Mouse (Mus musculus) ES-Bruce4 (cell line): ENCODE results near the gene Clca4b. TPM values are rescaled to one million over a fixed set of nuclear protein-coding genes. Genes with fewer than 3 reads are reported as not detected.
"Not testable (repeated sequence)": the region's sequence is repeated elsewhere in the genome, so short reads cannot be mapped to it uniquely, and the experiment has no call there.

ENCODE experiments used
- H3K27ac ChIP-seq: 2 replicates; pipeline ENCODE4 v1.5.1; 2012; ENCODE audit warnings: low read length, inconsistent platforms; ENCODE audit not compliant: insufficient read depth
- H3K27me3 ChIP-seq: 2 replicates; pipeline ENCODE4 v1.6.1; 2012; ENCODE audit warnings: mild to moderate bottlenecking, low read length, inconsistent platforms; ENCODE audit not compliant: control insufficient read depth, poor library complexity, insufficient read depth, severe bottlenecking
- H3K36me3 ChIP-seq: 2 replicates; pipeline ENCODE4 v1.6.1; 2012; ENCODE audit warnings: inconsistent platforms, mild to moderate bottlenecking, low read length, moderate library complexity; ENCODE audit not compliant: control insufficient read depth, poor library complexity, insufficient read depth, severe bottlenecking
- H3K4me1 ChIP-seq: one replicate; pipeline ENCODE4 v1.8.1; 2011; ENCODE audit warnings: low read length; ENCODE audit not compliant: control insufficient read depth, insufficient read depth
- H3K4me3 ChIP-seq: 2 replicates; pipeline ENCODE4 v1.5.1; 2011; ENCODE audit warnings: low read depth, mild to moderate bottlenecking, low read length
- H3K9ac ChIP-seq: 2 replicates; pipeline ENCODE4 v1.6.1; 2012; ENCODE audit warnings: low read depth, mild to moderate bottlenecking, inconsistent platforms; ENCODE audit not compliant: poor library complexity, severe bottlenecking
- H3K9me3 ChIP-seq: replicated peaks from 2 replicates; pipeline ENCODE4 v1.6.1; 2012; ENCODE audit warnings: mild to moderate bottlenecking, low read length, inconsistent platforms; ENCODE audit not compliant: control insufficient read depth, poor library complexity, insufficient read depth, severe bottlenecking
- CTCF ChIP-seq: IDR thresholded peaks from one replicate; pipeline ENCODE4 v1.8.1; 2011; ENCODE audit warnings: low read depth, low read length
- EP300 ChIP-seq: IDR thresholded peaks from 2 replicates; pipeline ENCODE4 v1.6.1; 2011; ENCODE audit warnings: low read depth, low read length; ENCODE audit not compliant: insufficient read depth
- POLR2A ChIP-seq: IDR thresholded peaks from one replicate; pipeline ENCODE4 v1.8.1; 2011; ENCODE audit warnings: low read length; ENCODE audit not compliant: insufficient read depth
- polyA plus RNA-seq: library from polyadenylated mRNA; stranded (reverse); fragments of >200 nt; gene quantifications from 2 replicates; pipeline ENCODE4 v1.2.4, GENCODE M21; 2011; ENCODE audit warnings: low read depth; ENCODE audit not compliant: missing spikeins, insufficient read depth, insufficient read length

The Clca4b gene
- polyA plus RNA-seq, 1 experiment, result 0.87 TPM

DNA sequence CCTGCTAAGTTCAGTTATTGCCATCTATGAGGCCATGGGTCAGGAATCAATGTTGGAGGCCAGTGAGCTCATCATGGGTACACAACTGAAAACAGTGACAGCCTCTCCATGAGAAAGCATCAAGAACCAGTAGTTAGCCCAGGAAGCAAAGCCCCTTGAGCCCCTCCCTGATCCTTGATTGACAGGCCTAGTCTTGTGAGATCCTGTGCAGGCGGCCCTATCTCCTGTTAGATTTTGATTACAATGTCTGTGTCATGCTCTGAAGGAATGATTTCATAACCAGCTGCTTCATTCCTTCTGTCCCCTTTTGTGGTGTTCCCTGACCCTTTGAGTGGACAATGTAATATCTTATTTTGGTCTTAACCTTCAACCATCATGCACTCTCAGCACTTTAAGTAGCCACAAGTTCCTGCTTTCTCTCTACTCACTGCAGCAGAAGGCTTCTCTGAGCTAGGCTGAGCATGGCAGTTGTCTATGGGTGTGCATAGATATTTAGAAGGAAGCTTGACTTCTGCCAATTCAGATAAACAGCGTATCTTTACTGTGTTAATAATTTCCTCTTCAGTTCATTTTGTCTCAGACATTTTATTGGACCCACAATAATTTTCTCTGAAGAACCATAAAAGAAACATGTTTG, 35.2 kb downstream of the Clca4b start:
- H3K4me3 ChIP-seq, result no peak overlapping the region
- no peaks in the 10 kb centered on the region; the same call in 1 of the 2 replicates for H3K9me3 ChIP-seq
- no peaks in the 10 kb centered on the region for H3K4me1 ChIP-seq
- H3K27me3 ChIP-seq, result no peaks in the 10 kb centered on the region
- no peak overlapping the region for H3K27ac ChIP-seq
- TF ChIP-seq POLR2A (no peak), CTCF (no peak), EP300 (no peak)
- H3K36me3 ChIP-seq, result no peaks in the 10 kb centered on the region
- H3K9ac ChIP-seq, result no peak overlapping the region

DNA sequence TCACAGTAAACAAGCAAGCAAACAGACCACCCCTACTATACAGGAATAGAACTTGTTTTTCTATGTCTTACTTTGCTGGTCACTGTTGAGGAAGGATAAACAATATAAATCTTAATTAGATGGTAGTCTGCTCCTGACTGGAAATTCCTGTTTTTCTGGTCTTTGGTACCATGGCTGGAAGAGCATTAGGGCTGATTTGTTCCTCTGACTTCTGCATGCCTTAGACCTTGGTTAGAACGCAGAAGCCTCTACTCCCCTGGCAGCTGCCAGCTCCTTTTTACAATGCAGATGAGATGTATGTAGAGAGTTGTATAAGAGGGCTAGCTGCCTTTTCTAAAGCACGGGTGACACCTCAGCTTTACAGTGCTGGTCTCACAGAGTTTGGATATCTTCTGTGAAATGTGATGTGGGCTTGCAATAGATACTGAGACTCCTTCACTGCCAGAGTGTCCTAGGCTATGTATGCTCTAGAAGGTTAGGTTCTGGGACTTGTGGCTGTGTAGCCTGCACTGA, 42.0 kb downstream of the Clca4b start:
- H3K4me1 ChIP-seq, result no peaks in the 10 kb centered on the region
- no peaks in the 10 kb centered on the region for H3K27me3 ChIP-seq
- TF ChIP-seq POLR2A (no peak), EP300 (no peak), CTCF (no peak)
- no peak overlapping the region for H3K9ac ChIP-seq
- H3K27ac ChIP-seq, result no peak overlapping the region
- no peak overlapping the region for H3K4me3 ChIP-seq
- H3K9me3 ChIP-seq, result no peaks in the 10 kb centered on the region; the same call in 1 of the 2 replicates
- no peaks in the 10 kb centered on the region for H3K36me3 ChIP-seq

DNA sequence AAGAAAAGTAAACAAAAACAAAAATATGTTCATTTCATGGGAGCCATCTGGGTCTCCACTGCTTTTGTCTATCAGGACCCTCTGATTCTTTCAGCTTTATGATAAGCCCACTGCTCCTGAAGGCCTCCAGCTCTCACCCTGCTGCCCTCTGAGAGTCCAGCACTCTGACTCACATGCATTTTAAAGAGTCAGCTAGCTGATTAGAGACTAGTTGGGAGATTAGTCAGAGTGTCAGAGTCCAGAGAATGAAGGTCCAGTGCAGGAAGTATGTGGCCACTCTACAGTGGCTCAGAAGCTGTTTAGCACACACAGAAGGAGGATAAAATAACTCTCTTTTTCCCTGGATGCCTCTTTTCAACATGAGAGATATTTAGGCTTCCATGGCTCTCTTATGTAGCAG, 45.4 kb downstream of the Clca4b start:
- Histone ChIP-seq H3K36me3 (no peaks in the 10 kb centered on the region), H3K27me3 (no peaks in the 10 kb centered on the region), H3K4me3 (no peak overlapping the region), H3K4me1 (no peaks in the 10 kb centered on the region), H3K9ac (no peak overlapping the region), H3K27ac (no peak overlapping the region), H3K9me3 (no peaks in the 10 kb centered on the region)
- TF ChIP-seq POLR2A (no peak), CTCF (no peak), EP300 (no peak)

DNA sequence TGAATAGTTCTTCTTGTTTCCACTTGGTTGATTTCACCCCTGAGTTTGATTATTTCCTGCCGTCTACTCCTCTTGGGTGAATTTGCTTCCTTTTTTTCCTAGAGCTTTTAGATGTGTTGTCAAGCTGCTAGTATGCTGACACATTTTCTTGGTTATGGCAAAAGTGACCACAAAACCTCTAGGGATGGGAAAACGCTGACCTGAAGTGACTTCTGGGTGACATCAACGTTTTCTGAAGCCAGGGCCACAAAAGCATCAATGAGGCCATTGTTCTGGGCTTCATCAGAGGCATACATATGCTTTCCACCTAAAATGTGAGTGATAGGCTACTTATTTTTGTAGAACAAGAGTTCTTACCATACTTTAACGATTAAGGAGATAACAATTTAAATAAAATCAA, 60.3 kb downstream of the Clca4b start:
- H3K27ac ChIP-seq, H3K27me3 ChIP-seq, H3K9me3 ChIP-seq, H3K4me1 ChIP-seq, H3K4me3 ChIP-seq, H3K9ac ChIP-seq, H3K36me3 ChIP-seq: not testable (repeated sequence)

Other genes starting within 250 kb of the Clca4b start
- 110 and 115 TPM in 2 replicates for gene Sh3glb1, start 212.2 kb downstream of the Clca4b start, polyA plus RNA-seq
- 0.19 TPM in 1 of 2 replicates, not detected in the other for gene Clca3a1, start 171.6 kb downstream of the Clca4b start, polyA plus RNA-seq
- 0.26 and 0.31 TPM in 2 replicates for gene Clca3a2, start 113.0 kb downstream of the Clca4b start, polyA plus RNA-seq
- 0.65 and 0.70 TPM in 2 replicates for gene Clca3b, start 83.2 kb downstream of the Clca4b start, polyA plus RNA-seq
- gene Clca4a, start 42.5 kb upstream of the Clca4b start, polyA plus RNA-seq, result not detected in 2 replicates
- gene Clca1, start 100.2 kb upstream of the Clca4b start, polyA plus RNA-seq, result not detected in 2 replicates
- not detected in 2 replicates for gene Clca2, start 166.9 kb upstream of the Clca4b start, polyA plus RNA-seq
- gene Odf2l, start 186.1 kb upstream of the Clca4b start, polyA plus RNA-seq, result 58.9 and 61.3 TPM in 2 replicates